Mouse (Mus musculus): ENCODE measurements at regions not wholly inside any gene's neighbourhood (a gene's known extent, or its start where the extent isn't known, plus 50 kb on each side); places are given as distances from the start of the nearest gene placed in this dataset.

DNA sequence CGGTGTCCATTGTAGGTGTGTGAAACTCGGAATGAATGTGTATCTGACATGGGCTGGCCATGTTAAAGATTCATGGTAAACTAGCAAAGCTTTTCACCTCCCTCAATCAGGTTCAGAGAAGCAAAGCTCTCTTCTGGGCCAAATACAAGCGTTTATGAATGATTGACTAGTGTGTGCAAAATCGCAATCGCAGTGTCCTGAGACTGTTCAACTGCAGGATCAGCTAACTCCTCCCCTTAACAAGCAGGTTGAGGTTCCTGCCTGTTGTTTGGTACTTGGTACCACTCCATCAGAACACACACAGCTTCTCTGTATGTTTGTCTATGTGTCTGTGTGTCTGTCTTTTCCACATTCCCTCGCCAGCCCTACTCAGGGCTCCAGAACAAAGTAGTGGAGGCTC is 458.6 kb downstream of the Cd83 start:
- no peak for DNase-seq (ENCODE audit: low spot score)

GRCm38 (mm10) chr13:44246714-44247251 is 462.2 kb downstream of the Cd83 start:
- DNase-seq (ENCODE audit: low spot score): no peak

GRCm38 (mm10) chr13:44247861-44248260 is 463.3 kb downstream of the Cd83 start:
- no peak for DNase-seq (ENCODE audit: low spot score)

DNA sequence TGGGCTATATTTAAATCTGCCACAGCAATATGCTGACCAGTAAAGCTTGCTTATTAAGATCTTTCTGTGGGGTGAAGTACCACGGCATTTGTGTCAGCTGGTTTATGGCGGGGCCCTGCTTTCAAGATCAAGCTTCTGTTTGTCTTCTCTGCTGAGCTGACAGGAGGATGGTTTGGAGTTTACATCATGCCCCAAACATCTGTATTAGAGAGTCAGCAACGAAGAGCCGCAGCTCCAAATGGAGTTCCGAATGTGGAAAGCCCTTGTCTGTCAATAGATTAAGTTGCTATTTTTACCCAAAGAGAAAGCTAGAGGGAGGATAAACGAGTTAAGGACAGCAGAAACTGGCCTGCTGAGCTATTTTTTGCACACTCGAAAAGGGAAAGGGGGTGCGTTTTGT is 463.8 kb downstream of the Cd83 start:
- no peak for DNase-seq (ENCODE audit: low spot score)

- DNase-seq (ENCODE audit: low spot score): no peak
Measured at GRCm38 (mm10) chr13:44249119-44249518, 464.5 kb downstream of the Cd83 start.

DNA sequence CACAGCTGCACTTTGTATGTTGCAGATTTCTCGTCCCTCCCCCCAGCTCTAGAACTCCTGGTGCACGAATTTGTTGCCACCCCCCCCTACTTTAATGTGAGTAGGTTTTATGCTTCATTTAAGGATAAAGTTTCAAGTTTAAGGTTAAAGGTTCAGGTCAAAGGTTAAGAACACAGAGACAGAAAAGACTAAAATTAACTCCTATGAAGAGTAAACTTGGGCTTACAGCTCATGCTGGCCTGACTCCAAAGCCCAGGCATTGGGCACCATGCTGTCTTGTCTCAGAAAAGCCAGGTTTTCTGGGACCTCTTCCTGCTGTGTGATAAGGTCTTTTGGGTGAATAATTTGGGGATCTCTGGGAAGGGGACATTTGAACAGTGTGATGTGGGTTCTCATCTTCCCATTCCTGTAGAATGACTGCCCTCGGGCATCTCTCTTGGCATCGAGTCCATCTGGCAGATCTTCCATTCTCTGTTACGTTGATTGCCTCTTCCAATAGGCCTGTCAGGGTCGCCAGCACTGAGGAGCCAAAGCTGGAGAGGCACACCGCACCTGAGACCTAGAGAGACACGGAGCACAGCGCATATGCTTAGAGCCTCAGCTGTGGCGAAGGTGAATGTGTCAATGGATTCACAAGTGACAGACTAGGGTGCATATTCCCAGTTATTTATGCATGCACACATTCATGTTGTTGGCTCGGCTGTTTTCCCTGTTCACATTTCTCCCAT is 466.1 kb downstream of the Cd83 start:
- DNase-seq (ENCODE audit: low spot score): no peak

GRCm38 (mm10) chr13:44251503-44251902 is 466.9 kb downstream of the Cd83 start:
- DNase-seq (ENCODE audit: low spot score): no peak

GRCm38 (mm10) chr13:44252496-44252895 is 467.9 kb downstream of the Cd83 start:
- DNase-seq (ENCODE audit: low spot score): no peak

DNA sequence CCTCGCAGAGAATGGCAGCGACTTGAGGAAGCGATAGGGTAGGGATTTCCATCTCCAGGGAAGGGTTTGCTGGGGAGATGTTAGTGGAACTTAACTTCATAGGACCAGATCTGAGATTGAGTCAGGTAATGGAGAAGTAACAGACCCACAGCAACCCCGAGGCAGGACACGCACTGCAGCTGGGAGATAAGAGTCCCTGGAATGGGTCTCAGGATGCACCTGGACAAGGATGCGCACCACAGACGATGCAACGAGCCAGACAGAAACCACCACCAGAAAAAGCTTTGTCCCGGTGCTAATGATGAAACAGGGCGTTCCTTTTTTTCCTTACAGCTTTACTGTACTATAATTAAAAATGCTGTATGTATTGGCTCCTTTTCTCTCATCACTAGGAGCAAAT is 470.9 kb upstream of the Jarid2 start:
- no peak for DNase-seq (ENCODE audit: low spot score)

DNA sequence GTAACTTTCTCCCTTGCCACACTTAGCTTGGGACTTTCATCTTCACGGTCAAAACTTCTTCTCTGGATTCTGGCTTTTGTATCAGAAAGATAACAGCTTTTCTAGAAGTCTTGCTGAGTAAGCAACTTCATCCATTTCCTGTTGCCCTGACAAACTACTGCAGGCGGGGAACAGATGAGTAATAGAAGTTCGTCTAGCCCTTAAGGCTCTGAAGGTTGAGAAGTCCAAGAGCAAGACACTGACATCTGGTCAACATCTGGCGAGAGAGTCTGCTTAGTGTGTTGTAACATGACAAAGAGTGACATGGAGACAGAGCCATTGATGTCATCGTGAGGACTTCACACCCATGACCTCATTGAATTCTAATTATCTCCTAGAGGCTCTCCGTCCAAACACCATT is 469.2 kb upstream of the Jarid2 start:
- DNase-seq (ENCODE audit: low spot score): no peak

- no peak for DNase-seq (ENCODE audit: low spot score)
Measured at GRCm38 (mm10) chr13:44260637-44261333, 468.5 kb upstream of the Jarid2 start.

- DNase-seq (ENCODE audit: low spot score): no peak
Measured at GRCm38 (mm10) chr13:44272746-44273524, 456.3 kb upstream of the Jarid2 start.

- DNase-seq (ENCODE audit: low spot score): no peak
Measured at GRCm38 (mm10) chr13:44277952-44278351, 451.3 kb upstream of the Jarid2 start.

DNA sequence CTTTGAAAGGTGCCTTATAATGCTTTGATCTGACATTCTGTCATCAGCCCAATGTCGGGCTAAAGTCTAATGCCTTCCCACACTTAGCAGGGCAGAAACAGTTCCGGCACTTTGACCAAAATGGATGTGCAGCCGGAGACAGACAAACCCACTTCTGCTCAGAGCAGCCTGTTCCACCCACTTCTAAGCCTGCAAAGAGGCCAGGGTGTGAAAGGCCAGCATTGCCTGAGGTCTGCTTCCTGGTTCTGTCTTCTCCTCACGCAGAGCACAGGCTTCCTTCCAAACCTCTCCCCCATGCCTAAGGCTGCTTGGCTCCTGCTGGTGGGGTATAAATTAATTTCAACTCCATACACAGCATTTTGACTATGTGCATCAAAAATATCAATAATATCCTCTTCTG is 450.2 kb upstream of the Jarid2 start:
- no peak for DNase-seq (ENCODE audit: low spot score)

DNA sequence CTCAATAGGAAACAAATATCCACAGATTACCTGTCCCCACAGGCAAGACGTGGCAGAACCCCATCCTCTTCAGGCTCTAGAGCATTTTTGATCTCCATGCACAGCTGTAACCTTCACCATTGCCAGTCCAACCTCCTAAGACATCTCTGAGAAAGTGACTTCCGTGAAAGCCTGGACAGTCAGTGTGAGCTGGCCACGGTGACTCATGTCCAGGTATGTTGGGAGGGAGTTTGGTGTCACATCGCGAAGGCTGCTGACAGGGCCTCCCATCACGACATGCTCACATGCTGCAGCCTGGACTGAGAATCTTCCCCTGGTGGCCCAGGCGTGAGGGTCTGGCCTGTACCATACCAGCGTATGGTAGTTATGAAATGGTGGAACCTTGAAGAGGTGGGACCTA is 449.0 kb upstream of the Jarid2 start:
- DNase-seq (ENCODE audit: low spot score): no peak

DNA sequence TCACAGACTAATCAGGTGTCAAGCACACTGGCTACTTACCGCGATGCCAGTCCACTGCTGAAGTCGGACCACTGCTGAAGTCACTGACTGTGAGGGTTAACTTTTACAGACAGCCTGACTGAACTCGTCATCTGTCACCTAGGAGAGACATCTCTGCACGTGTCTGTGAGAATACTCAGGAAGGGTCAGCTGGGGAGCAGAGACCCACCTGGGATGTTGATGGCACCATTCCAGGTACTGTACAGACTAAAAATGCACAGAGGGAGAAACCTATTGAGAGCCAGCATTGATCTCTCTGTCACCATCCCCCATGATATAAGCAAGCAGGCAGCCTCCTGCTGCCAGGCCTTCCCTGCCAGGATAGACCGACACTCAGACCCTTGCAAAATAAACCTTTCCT is 447.5 kb upstream of the Jarid2 start:
- no peak for DNase-seq (ENCODE audit: low spot score)

DNA sequence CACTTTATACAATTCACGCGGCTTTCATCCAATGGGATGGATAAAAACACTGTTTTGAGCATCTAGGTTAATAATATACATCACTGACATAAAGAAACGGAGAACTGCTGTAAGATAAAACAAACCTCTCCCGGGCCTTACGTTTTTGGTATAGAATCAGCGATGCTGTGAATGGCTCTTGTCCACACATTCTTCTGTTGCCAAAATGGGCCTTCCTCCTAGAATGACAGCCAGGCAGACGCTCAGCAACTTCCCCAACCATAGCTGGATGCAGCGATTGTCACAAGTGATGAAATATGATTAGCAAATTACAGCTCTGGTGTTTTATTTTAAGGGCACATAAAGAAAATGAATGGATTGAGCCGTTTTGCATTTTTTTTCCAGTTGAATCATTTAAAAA is 447.0 kb upstream of the Jarid2 start:
- DNase-seq (ENCODE audit: low spot score): no peak

- DNase-seq (ENCODE audit: low spot score): no peak
Measured at GRCm38 (mm10) chr13:44282731-44283571, 446.3 kb upstream of the Jarid2 start.

GRCm38 (mm10) chr13:44285881-44286280 is 443.4 kb upstream of the Jarid2 start:
- DNase-seq (ENCODE audit: low spot score): no peak

- no peak for DNase-seq (ENCODE audit: low spot score)
Measured at GRCm38 (mm10) chr13:44290199-44290598, 439.1 kb upstream of the Jarid2 start.

- no peak for DNase-seq (ENCODE audit: low spot score)
Measured at GRCm38 (mm10) chr13:44292476-44293056, 436.7 kb upstream of the Jarid2 start.

All from testis, postnatal 10 days (tissue).